Mouse (Mus musculus) bone marrow macrophage, adult 2 months (primary cell): ENCODE data around the gene Zp2.

ENCODE experiments used
- CTCF ChIP-seq: IDR thresholded peaks from 2 replicates; pipeline ENCODE4 v1.5.1; 2012; ENCODE audit warnings: low read depth, mild to moderate bottlenecking, low read length, moderate library complexity
- POLR2A ChIP-seq: IDR thresholded peaks from 2 replicates; pipeline ENCODE4 v1.6.1; 2012; ENCODE audit warnings: mild to moderate bottlenecking, low read depth, low read length, borderline replicate concordance

- TF ChIP-seq CTCF (no peak), POLR2A (no peak)
Measured at GRCm38 (mm10) chr7:120095180-120095579, 49.9 kb downstream of the Zp2 start, which contains the start of gene Dnah3.
